Mouse (Mus musculus): ENCODE results near the gene Hdgfl2. TPM values are rescaled to one million over a fixed set of nuclear protein-coding genes. Genes with fewer than 3 reads are reported as not detected.

The Hdgfl2 gene
- polyA plus RNA-seq, 1 experiment from 2014 or later = 113 TPM

- Histone ChIP-seq H3K4me2 (ENCODE audit: low read length) (peak overlapping the region; percentile 38), H3K9ac (replicated peaks; ENCODE audit: low read length) (no peak overlapping the region), H3K4me3 (replicated peaks; ENCODE audit: low read depth, low read length) (0 out of 2 replicates have a peak overlapping the region, but pooled peaks have one; percentile 1), H3K27ac (replicated peaks; ENCODE audit: low read depth, low read length) (no peak overlapping the region), H3K36me3 (ENCODE audit: control insufficient read depth, insufficient read depth, low read length) (peaks cover 55% of the 10 kb centered on the region), H3K4me1 (ENCODE audit: control insufficient read depth, insufficient read depth, low read length) (no peaks in the 10 kb centered on the region), H3K9me3 (ENCODE audit: control insufficient read depth, low read length) (peaks cover 12% of the 10 kb centered on the region), H3K27me3 (ENCODE audit: control insufficient read depth, insufficient read depth, low read length) (peaks cover 35% of the 10 kb centered on the region)
- peak; percentile 71 for DNase-seq
- 10% methylated on average over 59 of the region's 59 CpGs for WGBS
- peak; percentile 4; the same call in 1 of the 2 replicates for ATAC-seq (ENCODE audit: low FRiP score, low TSS enrichment)
Observed at GRCm38 (mm10) chr17:56124377-56125275, 45.2 kb downstream of the Hdgfl2 start.

DNA sequence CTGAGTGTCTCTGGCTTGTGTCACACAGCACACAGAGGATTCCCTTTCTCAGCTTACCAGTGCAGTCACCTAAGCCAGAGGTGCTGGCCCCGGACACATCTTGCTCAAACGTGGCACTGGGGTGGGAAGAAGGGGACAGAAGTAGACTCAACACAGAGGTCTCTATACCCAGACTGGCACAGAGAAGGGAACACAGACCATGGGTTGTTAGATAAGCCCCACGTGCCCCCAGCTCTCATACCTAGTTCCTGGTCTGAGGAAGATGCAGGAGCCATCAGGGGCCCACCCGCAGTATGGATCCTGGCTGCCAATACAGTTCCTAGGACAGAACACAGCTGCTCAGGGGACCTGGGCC is 45.8 kb downstream of the Hdgfl2 start:
- Histone ChIP-seq H3K27ac (replicated peaks; ENCODE audit: low read depth, low read length) (no peak overlapping the region), H3K4me1 (ENCODE audit: control insufficient read depth, insufficient read depth, low read length) (no peaks in the 10 kb centered on the region), H3K9me3 (ENCODE audit: control insufficient read depth, low read length) (peaks cover 12% of the 10 kb centered on the region), H3K4me3 (replicated peaks; ENCODE audit: low read depth, low read length) (no peak overlapping the region), H3K9ac (replicated peaks; ENCODE audit: low read length) (no peak overlapping the region), H3K36me3 (ENCODE audit: control insufficient read depth, insufficient read depth, low read length) (peaks cover 60% of the 10 kb centered on the region), H3K4me2 (ENCODE audit: low read length) (no peak overlapping the region), H3K27me3 (ENCODE audit: control insufficient read depth, insufficient read depth, low read length) (peaks cover 29% of the 10 kb centered on the region)
- 87% methylated on average over 4 of the region's 4 CpGs for WGBS
- DNase-seq = no peak
- ATAC-seq (ENCODE audit: low FRiP score, low TSS enrichment) = no peak

DNA sequence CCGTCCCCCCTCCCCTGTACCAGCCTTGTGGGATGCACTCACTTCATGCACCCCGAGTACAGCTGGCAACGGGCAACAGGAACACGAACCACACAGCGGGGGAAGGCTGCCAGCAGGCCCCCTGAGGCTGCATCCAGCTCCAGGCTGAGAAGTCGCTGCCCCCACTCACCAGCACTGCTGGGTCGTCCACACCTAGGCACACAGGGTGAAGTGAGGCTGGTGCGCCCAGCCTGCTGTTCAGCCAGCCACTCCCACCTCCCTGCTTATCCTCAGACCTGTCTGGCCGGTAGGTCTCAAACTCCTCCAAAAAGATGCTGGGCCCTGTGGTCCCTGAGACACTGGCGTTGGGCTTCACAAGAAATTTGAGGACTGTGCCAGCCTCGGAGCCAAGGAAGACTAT is 46.7 kb downstream of the Hdgfl2 start:
- no peak overlapping the region for H3K9ac ChIP-seq (replicated peaks; ENCODE audit: low read length)
- DNase-seq (no peak), ATAC-seq (ENCODE audit: low FRiP score, low TSS enrichment) (no peak)
- peaks cover 19% of the 10 kb centered on the region for H3K27me3 ChIP-seq (ENCODE audit: control insufficient read depth, insufficient read depth, low read length)
- H3K4me3 ChIP-seq (replicated peaks; ENCODE audit: low read depth, low read length) = no peak overlapping the region
- 77% methylated on average over 11 of the region's 11 CpGs for WGBS
- no peaks in the 10 kb centered on the region for H3K4me1 ChIP-seq (ENCODE audit: control insufficient read depth, insufficient read depth, low read length)
- H3K27ac ChIP-seq (replicated peaks; ENCODE audit: low read depth, low read length) = no peak overlapping the region
- peaks cover 69% of the 10 kb centered on the region for H3K36me3 ChIP-seq (ENCODE audit: control insufficient read depth, insufficient read depth, low read length)
- H3K4me2 ChIP-seq (ENCODE audit: low read length) = no peak overlapping the region
- H3K9me3 ChIP-seq (ENCODE audit: control insufficient read depth, low read length) = peaks cover 12% of the 10 kb centered on the region

DNA sequence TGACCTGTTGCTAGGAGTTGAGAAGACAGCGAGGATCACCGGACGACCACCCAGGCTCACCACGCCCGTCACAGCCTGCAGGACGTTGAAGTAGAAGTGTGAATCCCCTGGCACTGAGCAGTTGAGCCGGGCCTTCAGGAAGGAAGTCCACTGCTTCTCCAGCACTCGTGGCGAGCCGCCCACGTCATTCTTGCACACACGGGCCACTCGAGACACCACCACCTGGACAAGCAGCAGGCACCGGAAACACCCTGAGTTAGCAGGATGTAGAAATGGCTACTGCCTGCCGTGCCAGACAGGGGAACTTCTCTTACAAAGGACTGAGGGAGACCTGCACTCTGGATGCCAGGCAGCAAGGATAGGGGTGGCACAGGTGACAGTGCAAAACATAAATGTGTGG is 48.8 kb downstream of the Hdgfl2 start:
- peaks cover 3% of the 10 kb centered on the region; the same call in 1 of the 2 replicates for H3K4me1 ChIP-seq (ENCODE audit: control insufficient read depth, insufficient read depth, low read length)
- peaks cover 12% of the 10 kb centered on the region for H3K27me3 ChIP-seq (ENCODE audit: control insufficient read depth, insufficient read depth, low read length)
- 0 out of 2 replicates have a peak, but pooled peaks cover under 1% of the 10 kb centered on the region for H3K9me3 ChIP-seq (ENCODE audit: control insufficient read depth, low read length)
- no peak overlapping the region for H3K27ac ChIP-seq (replicated peaks; ENCODE audit: low read depth, low read length)
- peaks cover 69% of the 10 kb centered on the region for H3K36me3 ChIP-seq (ENCODE audit: control insufficient read depth, insufficient read depth, low read length)
- no peak for DNase-seq
- 86% methylated on average over 15 of the region's 15 CpGs for WGBS
- H3K4me3 ChIP-seq (replicated peaks; ENCODE audit: low read depth, low read length) = no peak overlapping the region
- no peak overlapping the region for H3K4me2 ChIP-seq (ENCODE audit: low read length)
- ATAC-seq (ENCODE audit: low FRiP score, low TSS enrichment) = no peak
- no peak overlapping the region for H3K9ac ChIP-seq (replicated peaks; ENCODE audit: low read length)

- Histone ChIP-seq H3K4me3 (replicated peaks; ENCODE audit: low read depth, low read length) (no peak overlapping the region), H3K9ac (replicated peaks; ENCODE audit: low read length) (no peak overlapping the region), H3K27ac (replicated peaks; ENCODE audit: low read depth, low read length) (no peak overlapping the region), H3K9me3 (ENCODE audit: control insufficient read depth, low read length) (no peaks in the 10 kb centered on the region), H3K36me3 (ENCODE audit: control insufficient read depth, insufficient read depth, low read length) (peaks cover 51% of the 10 kb centered on the region), H3K4me1 (ENCODE audit: control insufficient read depth, insufficient read depth, low read length) (peaks cover 7% of the 10 kb centered on the region; the same call in 1 of the 2 replicates), H3K27me3 (ENCODE audit: control insufficient read depth, insufficient read depth, low read length) (peaks cover 5% of the 10 kb centered on the region; the same call in 1 of the 2 replicates), H3K4me2 (ENCODE audit: low read length) (no peak overlapping the region)
- WGBS = 93% methylated on average over 10 of the region's 10 CpGs
- no peak for ATAC-seq (ENCODE audit: low FRiP score, low TSS enrichment)
- DNase-seq = no peak
Observed at GRCm38 (mm10) chr17:56131136-56131535, 51.7 kb downstream of the Hdgfl2 start.

GRCm38 (mm10) chr17:56131814-56132213 is 52.4 kb downstream of the Hdgfl2 start:
- Histone ChIP-seq H3K4me3 (replicated peaks; ENCODE audit: low read depth, low read length) (no peak overlapping the region), H3K4me1 (ENCODE audit: control insufficient read depth, insufficient read depth, low read length) (peaks cover 7% of the 10 kb centered on the region; the same call in 1 of the 2 replicates), H3K9ac (replicated peaks; ENCODE audit: low read length) (no peak overlapping the region), H3K9me3 (ENCODE audit: control insufficient read depth, low read length) (no peaks in the 10 kb centered on the region), H3K27me3 (ENCODE audit: control insufficient read depth, insufficient read depth, low read length) (peaks cover 5% of the 10 kb centered on the region; the same call in 1 of the 2 replicates), H3K36me3 (ENCODE audit: control insufficient read depth, insufficient read depth, low read length) (peaks cover 45% of the 10 kb centered on the region), H3K27ac (replicated peaks; ENCODE audit: low read depth, low read length) (no peak overlapping the region), H3K4me2 (ENCODE audit: low read length) (no peak overlapping the region)
- ATAC-seq (ENCODE audit: low FRiP score, low TSS enrichment) (peak; percentile 28; the same call in 1 of the 2 replicates), DNase-seq (peak; percentile 80)
- 41% methylated on average over 7 of the region's 7 CpGs for WGBS

- H3K4me2 ChIP-seq (ENCODE audit: low read length) = no peak overlapping the region
- ATAC-seq (ENCODE audit: low FRiP score, low TSS enrichment) (peak; percentile 9; the same call in 1 of the 2 replicates), DNase-seq (peak; percentile 71)
- H3K9me3 ChIP-seq (ENCODE audit: control insufficient read depth, low read length) = no peaks in the 10 kb centered on the region
- no peak overlapping the region for H3K9ac ChIP-seq (replicated peaks; ENCODE audit: low read length)
- no peak overlapping the region for H3K27ac ChIP-seq (replicated peaks; ENCODE audit: low read depth, low read length)
- H3K4me1 ChIP-seq (ENCODE audit: control insufficient read depth, insufficient read depth, low read length) = peaks cover 13% of the 10 kb centered on the region
- H3K27me3 ChIP-seq (ENCODE audit: control insufficient read depth, insufficient read depth, low read length) = peaks cover 5% of the 10 kb centered on the region; the same call in 1 of the 2 replicates
- no peak overlapping the region for H3K4me3 ChIP-seq (replicated peaks; ENCODE audit: low read depth, low read length)
- 5% methylated on average over 14 of the region's 14 CpGs for WGBS
- peaks cover 36% of the 10 kb centered on the region for H3K36me3 ChIP-seq (ENCODE audit: control insufficient read depth, insufficient read depth, low read length)
Observed at GRCm38 (mm10) chr17:56132661-56133060, 53.2 kb downstream of the Hdgfl2 start.

- ATAC-seq (ENCODE audit: low FRiP score, low TSS enrichment) (no peak), DNase-seq (no peak)
- peaks cover 24% of the 10 kb centered on the region for H3K4me1 ChIP-seq (ENCODE audit: control insufficient read depth, insufficient read depth, low read length)
- H3K9me3 ChIP-seq (ENCODE audit: control insufficient read depth, low read length) = no peaks in the 10 kb centered on the region
- peaks cover 5% of the 10 kb centered on the region; the same call in 1 of the 2 replicates for H3K27me3 ChIP-seq (ENCODE audit: control insufficient read depth, insufficient read depth, low read length)
- H3K4me3 ChIP-seq (replicated peaks; ENCODE audit: low read depth, low read length) = no peak overlapping the region
- H3K27ac ChIP-seq (replicated peaks; ENCODE audit: low read depth, low read length) = no peak overlapping the region
- H3K36me3 ChIP-seq (ENCODE audit: control insufficient read depth, insufficient read depth, low read length) = peaks cover 29% of the 10 kb centered on the region
- no peak overlapping the region for H3K9ac ChIP-seq (replicated peaks; ENCODE audit: low read length)
- 20% methylated on average over 20 of the region's 21 CpGs for WGBS
- peak overlapping the region; percentile 33 for H3K4me2 ChIP-seq (ENCODE audit: low read length)
Observed at GRCm38 (mm10) chr17:56133457-56134363, 54.3 kb downstream of the Hdgfl2 start.
